Mouse (Mus musculus): ENCODE data around the gene Olfr958. TPM values are rescaled to one million over a fixed set of nuclear protein-coding genes. Genes with fewer than 3 reads are reported as not detected.

Olfr958 gene
- polyA plus RNA-seq (2012; rRNA removed): not detected in 2 replicates

DNA sequence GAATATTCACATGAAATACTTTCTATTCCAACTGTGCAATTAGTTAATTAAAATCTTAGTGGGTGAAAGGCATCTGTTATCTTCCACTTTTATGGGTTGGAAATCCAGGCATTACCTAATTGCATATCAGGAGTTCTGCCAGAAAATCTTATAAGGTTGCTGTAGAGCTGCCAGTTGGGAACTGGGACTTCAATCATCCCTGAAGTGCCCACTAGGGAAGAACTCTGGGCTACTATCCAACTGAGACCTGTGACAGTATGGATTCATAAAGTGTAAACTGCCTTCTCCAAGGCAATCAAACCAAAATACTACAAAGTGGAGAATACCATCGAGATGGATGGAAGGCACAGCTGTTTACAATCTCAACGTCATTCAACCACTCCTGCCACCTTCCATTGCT, at the start of gene Olfr958:
TSS of gene Olfr958 (minus strand) at position 109 of the 400 bp plus-strand sequence.

DNA sequence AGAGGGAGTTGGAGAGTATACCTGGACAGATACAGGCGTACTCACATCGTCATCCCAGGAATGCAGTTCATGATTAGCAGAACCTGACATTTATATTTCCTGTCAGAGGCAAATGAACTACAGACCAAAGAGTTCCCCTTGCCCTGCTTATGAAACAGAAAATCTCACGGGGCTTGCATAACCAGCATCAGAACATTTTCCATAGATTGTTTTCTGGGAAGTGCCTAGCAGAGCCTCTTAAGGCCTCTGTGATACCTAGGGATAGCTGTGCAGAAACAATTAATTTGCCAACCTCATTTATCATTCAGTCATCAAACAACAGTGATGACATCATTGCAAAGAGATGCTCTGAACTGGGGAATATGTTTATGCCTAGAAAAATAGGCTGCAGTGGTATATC, 21.6 kb upstream of the Olfr958 start, which contains the start of gene Olfr959:
TSS of gene Olfr959 (minus strand) at position 101 of the 400 bp plus-strand sequence.

DNA sequence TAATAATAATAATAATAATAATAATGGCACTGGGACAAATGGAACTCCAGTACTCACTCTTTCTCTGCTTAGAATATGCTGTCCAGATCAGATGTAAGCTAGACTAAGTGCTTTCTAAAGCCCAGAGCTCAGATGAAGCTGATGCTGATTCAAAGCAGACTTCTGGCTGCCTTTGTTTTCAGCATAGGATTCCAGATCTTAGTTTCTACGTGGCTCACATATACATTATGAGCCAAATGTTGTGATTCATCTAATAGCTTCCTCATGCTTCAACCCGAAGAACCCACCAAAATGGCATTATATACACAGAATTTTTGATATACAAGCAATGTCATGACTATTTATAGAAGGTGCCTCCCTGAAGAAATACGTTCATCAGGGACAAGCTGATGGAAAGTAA, 38.3 kb downstream of the Olfr958 start, which contains the start of gene Olfr957:
TSS of gene Olfr957 (minus strand) at position 279 of the 400 bp plus-strand sequence.

Other genes starting within 250 kb of the Olfr958 start
- not detected in 2 replicates for gene Olfr948, start 228.0 kb downstream of the Olfr958 start, polyA plus RNA-seq (2012; rRNA removed)
- not detected in 2 replicates for gene Olfr951, start 166.6 kb downstream of the Olfr958 start, polyA plus RNA-seq (2012; rRNA removed)
- not detected in 2 replicates for gene Olfr952, start 126.9 kb downstream of the Olfr958 start, polyA plus RNA-seq (2012; rRNA removed)
- not detected in 2 replicates for gene Olfr954, start 97.4 kb downstream of the Olfr958 start, polyA plus RNA-seq (2012; rRNA removed)
- not detected in 2 replicates for gene Olfr955, start 82.1 kb downstream of the Olfr958 start, polyA plus RNA-seq (2012; rRNA removed)
- gene Olfr44, start 60.1 kb downstream of the Olfr958 start, polyA plus RNA-seq (2012; rRNA removed): not detected in 2 replicates
- gene Olfr957, start 38.2 kb downstream of the Olfr958 start, polyA plus RNA-seq (2012; rRNA removed): not detected in 2 replicates
- gene Olfr959, start 21.5 kb upstream of the Olfr958 start, polyA plus RNA-seq (2012; rRNA removed): 0.03 TPM in 1 of 2 replicates, not detected in the other
- gene AW551984, start 50.3 kb upstream of the Olfr958 start, polyA plus RNA-seq (2012; rRNA removed): 53.4 and 77.5 TPM in 2 replicates
- not detected in 2 replicates for gene Olfr148, start 56.6 kb upstream of the Olfr958 start, polyA plus RNA-seq (2012; rRNA removed)
- not detected in 2 replicates for gene Olfr960, start 67.3 kb upstream of the Olfr958 start, polyA plus RNA-seq (2012; rRNA removed)
- not detected in 2 replicates for gene Olfr961, start 91.0 kb upstream of the Olfr958 start, polyA plus RNA-seq (2012; rRNA removed)
- not detected in 2 replicates for gene Olfr963, start 113.2 kb upstream of the Olfr958 start, polyA plus RNA-seq (2012; rRNA removed)
- gene Olfr149, start 153.1 kb upstream of the Olfr958 start, polyA plus RNA-seq (2012; rRNA removed): not detected in 2 replicates
- gene Olfr965, start 157.3 kb upstream of the Olfr958 start, polyA plus RNA-seq (2012; rRNA removed): not detected in 2 replicates
- gene Olfr150, start 176.9 kb upstream of the Olfr958 start, polyA plus RNA-seq (2012; rRNA removed): not detected in 2 replicates
- not detected in 2 replicates for gene Olfr967, start 192.2 kb upstream of the Olfr958 start, polyA plus RNA-seq (2012; rRNA removed)
- gene Olfr968, start 229.2 kb upstream of the Olfr958 start, polyA plus RNA-seq (2012; rRNA removed): not detected in 2 replicates
- gene Olfr969, start 236.9 kb upstream of the Olfr958 start, polyA plus RNA-seq (2012; rRNA removed): not detected in 2 replicates